Mouse (Mus musculus) fat pad, adult 2 months (tissue): Measurements from ENCODE around the gene Nt5c2.
"Not testable (repeated sequence)": the region's sequence is repeated elsewhere in the genome, so short reads cannot be mapped to it uniquely, and the experiment has no call there.

Source experiments
- DNase-seq: peaks from one replicate; pipeline ENCODE4 v3.0.0-alpha.2; 2011; ENCODE audit warnings: low read depth, low spot score; ENCODE audit errors: extremely low read depth

Gene Nt5c2

GRCm38 (mm10) chr19:47017831-47018230 is 2.9 kb upstream of the Nt5c2 start:
- no peak for DNase-seq

- DNase-seq: no peak
Observed at GRCm38 (mm10) chr19:47016487-47016886, 1.5 kb upstream of the Nt5c2 start.

- DNase-seq: no peak
Observed at GRCm38 (mm10) chr19:47015965-47016364, 1.0 kb upstream of the Nt5c2 start.

GRCm38 (mm10) chr19:47015396-47015795 is 443 bp upstream of the Nt5c2 start:
- no peak for DNase-seq

- DNase-seq: no peak
Observed at GRCm38 (mm10) chr19:47014159-47014446, 850 bp downstream of the Nt5c2 start.

GRCm38 (mm10) chr19:47013340-47014158 is 1.4 kb downstream of the Nt5c2 start:
- DNase-seq: no peak

GRCm38 (mm10) chr19:47012521-47013130 is 2.3 kb downstream of the Nt5c2 start:
- no peak for DNase-seq

- DNase-seq: no peak
Observed at GRCm38 (mm10) chr19:47009943-47010342, 5.0 kb downstream of the Nt5c2 start.

- DNase-seq: no peak
Observed at GRCm38 (mm10) chr19:47009420-47009819, 5.5 kb downstream of the Nt5c2 start.

GRCm38 (mm10) chr19:47006321-47006720 is 8.6 kb downstream of the Nt5c2 start:
- no peak for DNase-seq

GRCm38 (mm10) chr19:47005873-47006272 is 9.1 kb downstream of the Nt5c2 start:
- DNase-seq: no peak

GRCm38 (mm10) chr19:47003742-47004511 is 11.0 kb downstream of the Nt5c2 start:
- DNase-seq: no peak

GRCm38 (mm10) chr19:47000357-47000756 is 14.6 kb downstream of the Nt5c2 start:
- not testable (repeated sequence) for DNase-seq

- DNase-seq: no peak
Observed at GRCm38 (mm10) chr19:46999753-47000152, 15.2 kb downstream of the Nt5c2 start.

GRCm38 (mm10) chr19:46998953-46999352 is 16.0 kb downstream of the Nt5c2 start:
- no peak for DNase-seq

- DNase-seq: no peak
Observed at GRCm38 (mm10) chr19:46998168-46998870, 16.6 kb downstream of the Nt5c2 start.

GRCm38 (mm10) chr19:46996095-46996494 is 18.9 kb downstream of the Nt5c2 start:
- no peak for DNase-seq

- not testable (repeated sequence) for DNase-seq
Observed at GRCm38 (mm10) chr19:46992329-46992728, 22.6 kb downstream of the Nt5c2 start.

GRCm38 (mm10) chr19:46991145-46991544 is 23.8 kb downstream of the Nt5c2 start:
- DNase-seq: no peak

- not testable (repeated sequence) for DNase-seq
Observed at GRCm38 (mm10) chr19:46990625-46991024, 24.3 kb downstream of the Nt5c2 start.

- no peak for DNase-seq
Observed at GRCm38 (mm10) chr19:46990153-46990518, 24.8 kb downstream of the Nt5c2 start.
